Mouse (Mus musculus): ENCODE results near the gene Lmod1. TPM values are rescaled to one million over a fixed set of nuclear protein-coding genes. Genes with fewer than 3 reads are reported as not detected.

Lmod1 gene
- total and polyA plus RNA-seq, 2 experiments from 2014 or later: 0.24 TPM; not detected in 1

- WGBS: 79% methylated on average over 2 of the region's 2 CpGs
- H3K4me2 ChIP-seq (ENCODE audit: low read depth, low read length): no peak overlapping the region
- H3K9me3 ChIP-seq (ENCODE audit: low read length): no peaks in the 10 kb centered on the region
- ATAC-seq: no peak
- H3K27me3 ChIP-seq (ENCODE audit: insufficient read depth, low read length): no peaks in the 10 kb centered on the region
- DNase-seq (ENCODE audit: low spot score): no peak
- no peak overlapping the region for H3K27ac ChIP-seq
- H3K4me1 ChIP-seq (ENCODE audit: insufficient read depth, low read length): 0 out of 2 replicates have a peak, but pooled peaks cover 17% of the 10 kb centered on the region
- no peaks in the 10 kb centered on the region for H3K36me3 ChIP-seq (ENCODE audit: insufficient read depth, low read length)
- no peak overlapping the region for H3K9ac ChIP-seq (replicated peaks; ENCODE audit: low read length)
- no peak for TF ChIP-seq CTCF (IDR thresholded peaks at IDR 0.05; ENCODE audit: low read depth)
- no peak overlapping the region for H3K4me3 ChIP-seq (ENCODE audit: low read length)
These were observed 38.3 kb upstream of the Lmod1 start for GRCm38 (mm10) chr1:135286311-135286710.

DNA sequence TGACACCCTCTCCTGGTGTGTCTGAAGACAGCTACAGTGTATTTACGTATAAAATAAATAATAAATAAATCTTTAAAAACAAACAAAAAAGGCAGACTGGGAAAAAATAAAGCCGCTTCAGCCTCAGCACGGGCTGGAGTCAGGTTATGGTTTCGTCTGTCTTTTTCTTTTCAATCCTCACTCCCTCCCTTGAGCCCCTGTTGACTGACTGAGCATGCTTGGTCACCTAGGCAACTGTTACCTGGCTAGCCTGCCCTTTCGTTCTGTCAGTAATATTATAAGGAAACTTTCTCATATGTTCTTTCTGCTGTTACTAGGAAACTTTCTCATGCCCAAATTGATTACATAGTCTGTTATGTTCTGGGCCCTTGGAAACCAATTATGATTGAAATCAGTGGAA lies 33.7 kb upstream of the Lmod1 start:
- TF ChIP-seq CTCF (IDR thresholded peaks at IDR 0.05; ENCODE audit: low read depth): no peak
- Histone ChIP-seq H3K9me3 (ENCODE audit: low read length) (no peaks in the 10 kb centered on the region), H3K4me2 (ENCODE audit: low read depth, low read length) (no peak overlapping the region), H3K36me3 (ENCODE audit: insufficient read depth, low read length) (0 out of 2 replicates have a peak, but pooled peaks cover 1% of the 10 kb centered on the region), H3K27ac (no peak overlapping the region), H3K4me3 (ENCODE audit: low read length) (no peak overlapping the region), H3K4me1 (ENCODE audit: insufficient read depth, low read length) (no peaks in the 10 kb centered on the region), H3K27me3 (ENCODE audit: insufficient read depth, low read length) (no peaks in the 10 kb centered on the region), H3K9ac (replicated peaks; ENCODE audit: low read length) (no peak overlapping the region)
- DNase-seq (ENCODE audit: low spot score): peak; percentile 26
- ATAC-seq: peak; percentile 66; the same call in 1 of the 2 replicates
- 37% methylated on average over 5 of the region's 5 CpGs for WGBS

GRCm38 (mm10) chr1:135311356-135311755 lies 13.3 kb upstream of the Lmod1 start:
- ATAC-seq: no peak
- no peak overlapping the region for H3K27ac ChIP-seq
- H3K27me3 ChIP-seq (ENCODE audit: insufficient read depth, low read length): no peaks in the 10 kb centered on the region
- H3K4me1 ChIP-seq (ENCODE audit: insufficient read depth, low read length): peaks cover 12% of the 10 kb centered on the region
- H3K4me2 ChIP-seq (ENCODE audit: low read depth, low read length): no peak overlapping the region
- no peak for TF ChIP-seq CTCF (IDR thresholded peaks at IDR 0.05; ENCODE audit: low read depth)
- DNase-seq (ENCODE audit: low spot score): no peak
- 73% methylated on average over 6 of the region's 6 CpGs for WGBS
- no peak overlapping the region for H3K9ac ChIP-seq (replicated peaks; ENCODE audit: low read length)
- H3K36me3 ChIP-seq (ENCODE audit: insufficient read depth, low read length): peaks cover 11% of the 10 kb centered on the region; the same call in 1 of the 2 replicates
- no peaks in the 10 kb centered on the region for H3K9me3 ChIP-seq (ENCODE audit: low read length)
- no peak overlapping the region for H3K4me3 ChIP-seq (ENCODE audit: low read length)

GRCm38 (mm10) chr1:135312201-135312600 lies 12.4 kb upstream of the Lmod1 start:
- WGBS: 81% methylated on average over 4 of the region's 4 CpGs
- Histone ChIP-seq H3K4me3 (ENCODE audit: low read length) (peak overlapping the region; percentile 98; the same call in 1 of the 2 replicates), H3K4me2 (ENCODE audit: low read depth, low read length) (peak overlapping the region; percentile 95), H3K9me3 (ENCODE audit: low read length) (no peaks in the 10 kb centered on the region), H3K27ac (no peak overlapping the region), H3K36me3 (ENCODE audit: insufficient read depth, low read length) (peaks cover 10% of the 10 kb centered on the region; the same call in 1 of the 2 replicates), H3K27me3 (ENCODE audit: insufficient read depth, low read length) (no peaks in the 10 kb centered on the region), H3K9ac (replicated peaks; ENCODE audit: low read length) (no peak overlapping the region), H3K4me1 (ENCODE audit: insufficient read depth, low read length) (peaks cover 12% of the 10 kb centered on the region)
- no peak for ATAC-seq
- no peak for DNase-seq (ENCODE audit: low spot score)
- TF ChIP-seq CTCF (IDR thresholded peaks at IDR 0.05; ENCODE audit: low read depth): no peak

DNA sequence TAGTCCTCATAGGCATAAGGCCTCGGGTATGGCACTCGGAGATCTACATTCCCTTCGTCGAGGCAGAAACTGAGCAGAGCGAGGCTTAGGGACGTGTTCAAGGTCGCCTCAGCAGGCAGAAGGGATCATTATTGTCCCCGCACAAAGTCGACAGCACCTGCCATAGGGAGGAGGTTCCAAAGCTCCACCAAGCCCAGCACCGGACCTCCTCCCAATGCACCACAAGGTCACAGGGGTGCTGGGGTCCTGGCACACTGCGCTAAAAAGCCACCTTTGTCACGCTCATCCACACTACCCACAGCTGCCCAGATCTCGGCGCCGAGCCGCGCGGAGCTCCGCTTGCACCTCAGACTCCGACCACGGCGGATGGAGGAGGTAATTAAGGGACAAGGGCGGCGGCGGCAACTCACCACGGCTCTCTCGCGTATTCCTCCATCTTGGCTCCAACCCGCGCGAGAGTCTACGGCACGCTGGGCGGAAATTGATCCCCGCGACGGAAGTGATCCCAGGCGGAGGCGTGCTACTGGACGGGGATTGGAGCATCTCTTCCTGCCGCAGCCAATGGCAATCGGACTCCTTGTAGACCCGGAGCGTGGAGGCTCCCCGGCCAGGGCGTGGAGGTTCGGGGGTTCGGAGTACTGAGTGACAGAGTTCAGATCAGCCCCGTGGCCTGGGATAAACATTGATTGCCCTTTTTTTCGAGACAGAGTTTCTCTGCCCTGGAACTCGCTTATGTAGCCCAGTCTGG lies 11.1 kb upstream of the Lmod1 start, which contains the start of gene Timm17a:
Timm17a (minus strand) TSS at position 495 of the 748 bp plus-strand sequence.
- Histone ChIP-seq H3K27ac (peak within 1 kb of the TSS; percentile 92), H3K4me2 (ENCODE audit: low read depth, low read length) (peak within 1 kb of the TSS; percentile 95), H3K4me3 (ENCODE audit: low read length) (peak within 1 kb of the TSS; percentile 98), H3K9me3 (ENCODE audit: low read length) (no peaks in the 10 kb centered on the region), H3K9ac (replicated peaks; ENCODE audit: low read length) (peak within 1 kb of the TSS; percentile 98), H3K36me3 (ENCODE audit: insufficient read depth, low read length) (no peaks in the 10 kb centered on the region; the same call in 1 of the 2 replicates), H3K27me3 (ENCODE audit: insufficient read depth, low read length) (no peaks in the 10 kb centered on the region), H3K4me1 (ENCODE audit: insufficient read depth, low read length) (peaks cover 12% of the 10 kb centered on the region)
- ATAC-seq (peak; percentile 100), DNase-seq (ENCODE audit: low spot score) (peak; percentile 96)
- TF ChIP-seq CTCF (IDR thresholded peaks at IDR 0.05; ENCODE audit: low read depth): no peak
- under 1% methylated on average over 51 of the region's 51 CpGs for WGBS

GRCm38 (mm10) chr1:135323367-135323901 lies 1.2 kb upstream of the Lmod1 start:
- Histone ChIP-seq H3K36me3 (ENCODE audit: insufficient read depth, low read length) (no peaks in the 10 kb centered on the region), H3K27me3 (ENCODE audit: insufficient read depth, low read length) (no peaks in the 10 kb centered on the region), H3K9me3 (ENCODE audit: low read length) (no peaks in the 10 kb centered on the region), H3K27ac (no peak overlapping the region), H3K4me1 (ENCODE audit: insufficient read depth, low read length) (no peaks in the 10 kb centered on the region), H3K4me3 (ENCODE audit: low read length) (no peak overlapping the region), H3K9ac (replicated peaks; ENCODE audit: low read length) (no peak overlapping the region), H3K4me2 (ENCODE audit: low read depth, low read length) (no peak overlapping the region)
- DNase-seq (ENCODE audit: low spot score): no peak
- no peak for TF ChIP-seq CTCF (IDR thresholded peaks at IDR 0.05; ENCODE audit: low read depth)
- WGBS: 84% methylated on average over 7 of the region's 7 CpGs
- ATAC-seq: no peak

GRCm38 (mm10) chr1:135325934-135326333 lies 1.3 kb downstream of the Lmod1 start:
- H3K27ac ChIP-seq: no peak overlapping the region

More at GRCm38 (mm10) chr1:135325934-135326333, 1.3 kb downstream of the Lmod1 start:
- no peak for TF ChIP-seq CTCF (IDR thresholded peaks at IDR 0.05; ENCODE audit: low read depth)
- Histone ChIP-seq H3K4me2 (ENCODE audit: low read depth, low read length) (no peak overlapping the region), H3K36me3 (ENCODE audit: insufficient read depth, low read length) (no peaks in the 10 kb centered on the region), H3K27me3 (ENCODE audit: insufficient read depth, low read length) (no peaks in the 10 kb centered on the region), H3K4me3 (ENCODE audit: low read length) (no peak overlapping the region), H3K9ac (replicated peaks; ENCODE audit: low read length) (no peak overlapping the region), H3K9me3 (ENCODE audit: low read length) (no peaks in the 10 kb centered on the region), H3K4me1 (ENCODE audit: insufficient read depth, low read length) (no peaks in the 10 kb centered on the region)
- WGBS: 88% methylated on average over 2 of the region's 2 CpGs
- ATAC-seq: no peak
- no peak for DNase-seq (ENCODE audit: low spot score)
